Mouse (Mus musculus): ENCODE measurements around the gene Osgepl1.
"Not testable (repeated sequence)": the region's sequence is repeated elsewhere in the genome, so short reads cannot be mapped to it uniquely, and the experiment has no call there.

Osgepl1 gene

GRCm38 (mm10) chr1:53312989-53313967 lies at the start of gene Osgepl1:
Gene Osgepl1, plus strand, starts transcription at chr1:53313624.
- DNase-seq: peak; percentile 84

GRCm38 (mm10) chr1:53264958-53265612 lies 48.3 kb upstream of the Osgepl1 start:
- DNase-seq: not testable (repeated sequence)

GRCm38 (mm10) chr1:53269901-53270300 lies 43.5 kb upstream of the Osgepl1 start:
- no peak for DNase-seq

- peak; percentile 12 for DNase-seq
Measured at GRCm38 (mm10) chr1:53272646-53273045, 40.8 kb upstream of the Osgepl1 start.

- no peak for DNase-seq
Measured at GRCm38 (mm10) chr1:53291197-53291596, 22.2 kb upstream of the Osgepl1 start.

GRCm38 (mm10) chr1:53296581-53297383 lies 16.6 kb upstream of the Osgepl1 start, which contains the start of the genes Pms1, Ormdl1 and Gm28778:
Gene Pms1, minus strand, starts transcription at chr1:53297018.
Gene Ormdl1, plus strand, starts transcription at chr1:53297095.
Gene Gm28778, plus strand, starts transcription at chr1:53297111.
- DNase-seq: peak; percentile 93

GRCm38 (mm10) chr1:53300506-53300905 lies 12.9 kb upstream of the Osgepl1 start:
- DNase-seq: no peak

- DNase-seq: no peak
Measured at GRCm38 (mm10) chr1:53321662-53322344, 8.4 kb downstream of the Osgepl1 start.

GRCm38 (mm10) chr1:53323254-53323653 lies 9.8 kb downstream of the Osgepl1 start:
- no peak for DNase-seq

- DNase-seq: no peak
Measured at GRCm38 (mm10) chr1:53324277-53324676, 10.9 kb downstream of the Osgepl1 start.

- DNase-seq: no peak
Measured at GRCm38 (mm10) chr1:53324827-53325494, 11.5 kb downstream of the Osgepl1 start.

- DNase-seq: not testable (repeated sequence)
Measured at GRCm38 (mm10) chr1:53333527-53333926, 20.1 kb downstream of the Osgepl1 start.

- DNase-seq: no peak
Measured at GRCm38 (mm10) chr1:53335465-53335864, 22.0 kb downstream of the Osgepl1 start.

- not testable (repeated sequence) for DNase-seq
Measured at GRCm38 (mm10) chr1:53337403-53337802, 24.0 kb downstream of the Osgepl1 start.

GRCm38 (mm10) chr1:53341071-53341470 lies 27.6 kb downstream of the Osgepl1 start:
- no peak for DNase-seq

GRCm38 (mm10) chr1:53352327-53353261 lies 39.2 kb downstream of the Osgepl1 start, which contains the start of the genes Asdurf, Gm28551 and Asnsd1:
Gene Asdurf, minus strand, starts transcription at chr1:53352619.
Gene Gm28551, minus strand, starts transcription at chr1:53352667.
Gene Asnsd1, minus strand, starts transcription at chr1:53352752.
- DNase-seq: peak; percentile 99

GRCm38 (mm10) chr1:53358988-53359387 lies 45.6 kb downstream of the Osgepl1 start:
- DNase-seq: no peak
